Mouse (Mus musculus): Measurements from ENCODE around the gene Ckap4. TPM values are rescaled to one million over a fixed set of nuclear protein-coding genes. Genes with fewer than 3 reads are reported as not detected.

Gene Ckap4
- polyA plus RNA-seq, 1 experiment from 2014 or later = 57.2 TPM

GRCm38 (mm10) chr10:84564427-84564826 lies 30.6 kb upstream of the Ckap4 start:
- ATAC-seq (ENCODE audit: low FRiP score) = no peak
- no peak overlapping the region for H3K27ac ChIP-seq (replicated peaks)
- H3K4me1 ChIP-seq = no peaks in the 10 kb centered on the region
- no peak overlapping the region for H3K9ac ChIP-seq (replicated peaks)
- 82% methylated on average over 8 of the region's 8 CpGs for WGBS
- no peaks in the 10 kb centered on the region for H3K9me3 ChIP-seq (replicated peaks)
- no peak overlapping the region for H3K4me2 ChIP-seq
- no peaks in the 10 kb centered on the region for H3K36me3 ChIP-seq
- no peaks in the 10 kb centered on the region for H3K27me3 ChIP-seq (replicated peaks)
- no peak overlapping the region for H3K4me3 ChIP-seq (replicated peaks)

DNA sequence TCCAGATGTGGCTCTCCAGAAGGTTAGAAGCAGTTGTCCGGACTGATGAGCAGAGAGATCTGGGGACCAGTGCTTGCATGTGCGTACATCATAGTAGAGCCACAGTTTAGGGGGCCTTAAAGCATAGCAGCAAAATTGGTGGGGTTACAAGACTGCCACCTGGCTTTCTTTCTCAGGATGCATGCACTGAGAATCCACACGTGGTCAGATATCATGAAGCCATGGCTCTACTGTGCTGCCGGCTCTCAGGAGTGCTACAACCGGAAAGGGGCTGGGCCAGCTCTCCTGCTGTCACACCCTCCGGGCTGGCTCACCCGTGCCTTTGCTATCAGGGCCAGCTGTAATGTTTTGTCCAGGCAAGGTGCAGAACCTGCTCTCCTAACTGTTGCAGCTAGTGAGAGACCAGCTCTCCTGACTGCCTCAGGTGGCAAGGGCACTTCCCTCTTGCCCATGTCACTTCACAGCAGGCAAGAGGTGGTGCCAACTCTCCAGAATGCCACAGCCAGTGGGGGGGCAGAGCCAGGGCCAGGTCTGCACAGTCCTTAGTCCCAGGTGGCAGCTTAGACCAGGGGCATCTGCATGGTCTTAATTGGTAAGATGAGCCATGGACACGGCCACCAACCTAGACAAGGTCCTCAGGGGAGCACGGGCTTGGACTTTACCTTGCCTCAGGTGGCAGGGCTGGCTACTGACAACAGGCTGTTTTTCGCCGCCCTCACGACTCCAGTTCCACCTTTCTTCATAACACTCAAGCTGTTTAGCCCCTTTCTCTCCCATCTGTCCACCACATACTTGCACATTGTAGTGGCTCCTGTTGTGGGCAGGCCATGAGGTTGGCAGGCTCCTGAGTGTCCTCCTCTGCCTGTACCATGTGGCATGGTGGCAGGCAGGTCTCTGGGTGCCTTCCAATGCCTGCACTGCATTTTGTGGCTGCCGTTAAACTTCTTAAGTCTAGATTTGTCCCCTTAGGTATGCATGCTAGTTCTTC lies 29.0 kb upstream of the Ckap4 start:
- WGBS = 77% methylated on average over 13 of the region's 13 CpGs
- Histone ChIP-seq H3K4me1 (no peaks in the 10 kb centered on the region), H3K9ac (replicated peaks) (no peak overlapping the region), H3K36me3 (no peaks in the 10 kb centered on the region), H3K27ac (replicated peaks) (no peak overlapping the region), H3K4me2 (no peak overlapping the region), H3K4me3 (replicated peaks) (no peak overlapping the region), H3K27me3 (replicated peaks) (no peaks in the 10 kb centered on the region), H3K9me3 (replicated peaks) (no peaks in the 10 kb centered on the region)
- no peak for ATAC-seq (ENCODE audit: low FRiP score)

GRCm38 (mm10) chr10:84562121-84562520 lies 28.3 kb upstream of the Ckap4 start:
- H3K27ac ChIP-seq (replicated peaks) = no peak overlapping the region
- ATAC-seq (ENCODE audit: low FRiP score) = no peak
- no peaks in the 10 kb centered on the region for H3K9me3 ChIP-seq (replicated peaks)
- H3K4me3 ChIP-seq (replicated peaks) = no peak overlapping the region
- H3K27me3 ChIP-seq (replicated peaks) = no peaks in the 10 kb centered on the region
- 80% methylated on average over 5 of the region's 5 CpGs for WGBS
- no peaks in the 10 kb centered on the region for H3K36me3 ChIP-seq
- H3K4me2 ChIP-seq = no peak overlapping the region
- H3K9ac ChIP-seq (replicated peaks) = no peak overlapping the region
- no peaks in the 10 kb centered on the region for H3K4me1 ChIP-seq

DNA sequence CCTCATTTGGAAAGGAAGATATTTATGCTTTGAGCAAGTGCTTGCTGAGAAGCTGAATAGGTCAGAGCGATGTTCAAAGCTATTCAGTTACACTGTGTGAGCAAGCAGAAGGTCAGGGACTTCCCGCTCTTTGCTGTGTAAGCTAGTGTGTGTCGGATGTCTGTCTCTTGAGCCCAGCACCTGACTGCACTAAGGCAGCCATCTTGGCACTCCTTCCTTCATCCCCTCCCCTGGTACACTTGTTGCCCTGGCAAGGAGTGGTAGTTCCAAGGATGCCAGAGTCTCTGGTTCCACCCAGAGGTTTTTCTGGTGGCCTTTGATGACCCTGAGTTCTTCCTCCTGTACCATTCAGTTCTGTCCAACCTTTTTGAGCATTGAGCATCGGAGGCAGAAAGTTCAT lies 26.1 kb upstream of the Ckap4 start:
- whole genome bisulfite sequencing = 96% methylated on average over 4 of the region's 4 CpGs
- Histone ChIP-seq H3K9me3 (replicated peaks) (no peaks in the 10 kb centered on the region), H3K36me3 (no peaks in the 10 kb centered on the region), H3K4me1 (no peaks in the 10 kb centered on the region), H3K9ac (replicated peaks) (no peak overlapping the region), H3K4me2 (no peak overlapping the region), H3K27me3 (replicated peaks) (no peaks in the 10 kb centered on the region), H3K4me3 (replicated peaks) (no peak overlapping the region), H3K27ac (replicated peaks) (no peak overlapping the region)
- no peak for ATAC-seq (ENCODE audit: low FRiP score)

- no peak overlapping the region for H3K9ac ChIP-seq (replicated peaks)
- ATAC-seq (ENCODE audit: low FRiP score) = no peak
- WGBS = 90% methylated on average over 1 of the region's 1 CpGs
- no peaks in the 10 kb centered on the region for H3K9me3 ChIP-seq (replicated peaks)
- no peak overlapping the region for H3K4me3 ChIP-seq (replicated peaks)
- H3K36me3 ChIP-seq = no peaks in the 10 kb centered on the region
- no peaks in the 10 kb centered on the region for H3K4me1 ChIP-seq
- H3K27me3 ChIP-seq (replicated peaks) = no peaks in the 10 kb centered on the region
- H3K27ac ChIP-seq (replicated peaks) = no peak overlapping the region
- no peak overlapping the region for H3K4me2 ChIP-seq
Measured at GRCm38 (mm10) chr10:84558511-84558910, 24.6 kb upstream of the Ckap4 start.

- H3K27me3 ChIP-seq (replicated peaks) = no peaks in the 10 kb centered on the region
- no peaks in the 10 kb centered on the region for H3K4me1 ChIP-seq
- H3K4me2 ChIP-seq = no peak overlapping the region
- no peak for ATAC-seq (ENCODE audit: low FRiP score)
- 70% methylated on average over 2 of the region's 2 CpGs for WGBS
- no peaks in the 10 kb centered on the region for H3K36me3 ChIP-seq
- H3K9me3 ChIP-seq (replicated peaks) = no peaks in the 10 kb centered on the region
- no peak overlapping the region for H3K9ac ChIP-seq (replicated peaks)
- H3K27ac ChIP-seq (replicated peaks) = no peak overlapping the region
- no peak overlapping the region for H3K4me3 ChIP-seq (replicated peaks)
Measured at GRCm38 (mm10) chr10:84556120-84556519, 22.3 kb upstream of the Ckap4 start.

GRCm38 (mm10) chr10:84554291-84555009 lies 20.6 kb upstream of the Ckap4 start:
- H3K27ac ChIP-seq (replicated peaks) = no peak overlapping the region
- no peak overlapping the region for H3K4me2 ChIP-seq
- no peaks in the 10 kb centered on the region for H3K27me3 ChIP-seq (replicated peaks)
- no peaks in the 10 kb centered on the region for H3K4me1 ChIP-seq
- no peak for ATAC-seq (ENCODE audit: low FRiP score)
- H3K9me3 ChIP-seq (replicated peaks) = no peaks in the 10 kb centered on the region
- WGBS = 43% methylated on average over 6 of the region's 6 CpGs
- H3K9ac ChIP-seq (replicated peaks) = no peak overlapping the region
- H3K4me3 ChIP-seq (replicated peaks) = no peak overlapping the region
- H3K36me3 ChIP-seq = no peaks in the 10 kb centered on the region

GRCm38 (mm10) chr10:84552477-84552876 lies 18.6 kb upstream of the Ckap4 start:
- no peaks in the 10 kb centered on the region for H3K9me3 ChIP-seq (replicated peaks)
- no peaks in the 10 kb centered on the region for H3K27me3 ChIP-seq (replicated peaks)
- no peak for ATAC-seq (ENCODE audit: low FRiP score)
- H3K4me3 ChIP-seq (replicated peaks) = no peak overlapping the region
- no peak overlapping the region for H3K27ac ChIP-seq (replicated peaks)
- H3K36me3 ChIP-seq = no peaks in the 10 kb centered on the region
- H3K4me2 ChIP-seq = no peak overlapping the region
- H3K4me1 ChIP-seq = no peaks in the 10 kb centered on the region
- WGBS = 94% methylated on average over 2 of the region's 2 CpGs
- no peak overlapping the region for H3K9ac ChIP-seq (replicated peaks)

DNA sequence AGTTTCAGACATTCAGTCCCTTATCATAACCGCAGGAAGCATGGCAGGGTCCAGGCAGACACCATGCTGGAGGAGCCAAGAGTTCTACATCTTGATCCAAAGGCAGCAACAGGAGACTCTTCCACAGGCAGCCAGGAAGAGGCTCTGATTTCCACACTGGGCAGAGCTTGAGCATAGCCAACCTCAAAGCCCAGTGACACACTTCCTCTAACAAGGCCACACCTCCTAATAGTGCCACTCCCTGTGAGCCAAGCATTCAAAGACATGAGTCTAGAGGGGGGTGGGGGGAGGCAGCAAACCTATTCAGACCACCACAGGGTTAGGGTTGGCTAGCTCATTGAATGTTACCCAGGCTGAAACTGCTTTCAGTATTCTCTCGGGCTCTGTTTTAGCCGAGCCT lies 18.0 kb upstream of the Ckap4 start:
- 88% methylated on average over 3 of the region's 3 CpGs for WGBS
- no peak for ATAC-seq (ENCODE audit: low FRiP score)
- Histone ChIP-seq H3K27ac (replicated peaks) (no peak overlapping the region), H3K27me3 (replicated peaks) (no peaks in the 10 kb centered on the region), H3K9me3 (replicated peaks) (no peaks in the 10 kb centered on the region), H3K36me3 (no peaks in the 10 kb centered on the region), H3K9ac (replicated peaks) (no peak overlapping the region), H3K4me2 (no peak overlapping the region), H3K4me1 (no peaks in the 10 kb centered on the region), H3K4me3 (replicated peaks) (no peak overlapping the region)

GRCm38 (mm10) chr10:84549920-84550293 lies 16.0 kb upstream of the Ckap4 start:
- no peaks in the 10 kb centered on the region for H3K4me1 ChIP-seq
- H3K4me3 ChIP-seq (replicated peaks) = no peak overlapping the region
- no peak overlapping the region for H3K27ac ChIP-seq (replicated peaks)
- H3K9ac ChIP-seq (replicated peaks) = no peak overlapping the region
- H3K9me3 ChIP-seq (replicated peaks) = no peaks in the 10 kb centered on the region
- no peaks in the 10 kb centered on the region for H3K36me3 ChIP-seq
- H3K27me3 ChIP-seq (replicated peaks) = no peaks in the 10 kb centered on the region
- no peak overlapping the region for H3K4me2 ChIP-seq
- ATAC-seq (ENCODE audit: low FRiP score) = no peak
- WGBS = 88% methylated on average over 10 of the region's 10 CpGs

DNA sequence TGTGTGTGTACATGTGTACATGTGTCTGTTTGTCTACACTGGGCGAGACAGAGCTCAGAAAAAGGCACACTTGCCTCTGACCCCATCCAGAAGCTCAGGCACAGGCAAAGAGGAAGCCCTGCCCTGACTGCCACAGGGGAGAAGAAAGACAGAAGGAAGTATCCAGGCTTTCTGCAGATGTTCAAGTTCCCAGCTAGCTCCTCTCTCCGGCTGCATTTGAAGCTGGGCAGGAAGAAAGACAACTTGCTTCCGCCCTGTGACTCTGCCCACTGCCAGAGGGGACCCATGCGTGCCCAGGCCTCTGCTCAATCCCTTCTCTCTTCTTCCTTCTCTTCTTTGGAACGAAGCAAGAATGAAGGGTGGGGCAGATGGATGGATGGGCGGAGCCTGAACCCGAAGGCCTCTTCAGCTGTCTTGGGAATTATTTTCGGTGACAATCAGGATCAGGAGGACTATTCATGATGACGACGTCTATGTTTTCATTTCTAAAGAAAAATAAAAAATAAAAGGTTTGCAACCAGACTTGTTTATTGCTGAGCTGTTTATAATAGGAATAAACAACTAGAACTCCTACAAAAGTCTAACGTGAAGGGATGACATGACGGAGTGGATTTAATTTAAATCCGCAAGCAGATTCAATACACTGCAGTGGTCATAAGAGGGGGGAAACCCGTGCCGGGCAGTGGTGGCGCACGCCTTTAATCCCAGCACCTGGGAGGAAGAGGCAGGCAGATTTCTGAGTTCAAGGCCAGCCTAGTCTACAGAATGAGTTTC lies 15.5 kb upstream of the Ckap4 start:
- no peaks in the 10 kb centered on the region for H3K9me3 ChIP-seq (replicated peaks)
- H3K27me3 ChIP-seq (replicated peaks) = no peaks in the 10 kb centered on the region
- no peaks in the 10 kb centered on the region for H3K4me1 ChIP-seq
- H3K4me2 ChIP-seq = no peak overlapping the region
- no peak overlapping the region for H3K9ac ChIP-seq (replicated peaks)
- no peaks in the 10 kb centered on the region for H3K36me3 ChIP-seq
- H3K27ac ChIP-seq (replicated peaks) = no peak overlapping the region
- H3K4me3 ChIP-seq (replicated peaks) = no peak overlapping the region
- WGBS = 82% methylated on average over 17 of the region's 17 CpGs
- ATAC-seq (ENCODE audit: low FRiP score) = no peak

Measured in neural tube, embryonic 15.5 days (tissue).